In the genomic region with DNA sequence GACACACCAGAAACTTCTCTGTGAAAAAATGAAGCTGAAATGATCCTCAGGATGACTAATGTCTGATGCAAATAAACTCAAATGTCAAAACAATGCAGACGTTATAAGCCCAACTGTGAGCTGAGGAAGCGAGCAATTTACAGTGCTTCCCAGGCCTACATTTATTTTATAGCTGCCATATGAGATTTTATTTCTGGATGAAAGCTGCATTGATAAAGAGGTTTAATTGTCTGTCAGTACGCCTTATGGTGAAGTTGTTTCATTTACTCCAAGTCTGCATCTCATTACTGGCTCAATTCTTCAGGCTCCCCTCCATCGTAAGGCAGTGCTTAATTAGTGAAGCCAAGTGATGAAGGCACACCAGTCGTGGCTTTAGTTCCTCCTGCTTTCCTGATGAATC, we compare ENCODE assay signal across 33 mouse cellular contexts.
DNase-seq lines count a peak whose midpoint lies in the region; ATAC-seq and TF ChIP-seq lines count a peak whose summit lies in the region.
"Had no signal": no experiment of that assay in that cellular context is flagged by ENCODE, and none has a peak within 500 bp of the region (broad histone marks: within the 10 kb centered on the region; RNA-seq: fewer than 3 reads in every experiment).

No protein-coding gene starts in this region.

- no peak overlapping the region for H3K9ac ChIP-seq in embryonic facial prominence, embryonic 14.5 days (ENCODE audit: low read depth, low read length)
- no peak overlapping the region for H3K9ac ChIP-seq in forebrain, postnatal 0 days
- H3K9ac ChIP-seq in intestine, postnatal 0 days (ENCODE audit: low read depth, low read length), result no peak overlapping the region
- no peak overlapping the region for H3K9ac ChIP-seq in lung, postnatal 0 days (replicated peaks; ENCODE audit: low read depth)
- H3K9ac ChIP-seq: embryonic facial prominence, embryonic 15.5 days; hindbrain, embryonic 12.5 days; intestine, embryonic 15.5 days; limb, embryonic 13.5 days; lung, embryonic 15.5 days; neural tube, embryonic 15.5 days had no signal

- H3K36me3 ChIP-seq in embryonic facial prominence, embryonic 14.5 days (ENCODE audit: control insufficient read depth, insufficient read depth, low read length), result no peaks in the 10 kb centered on the region
- H3K36me3 ChIP-seq in embryonic facial prominence, embryonic 10.5 days (replicated peaks), result no peaks in the 10 kb centered on the region
- H3K36me3 ChIP-seq in forebrain, postnatal 0 days (ENCODE audit: insufficient read depth), result no peaks in the 10 kb centered on the region
- H3K36me3 ChIP-seq in intestine, postnatal 0 days (ENCODE audit: control insufficient read depth, insufficient read depth), result no peaks in the 10 kb centered on the region
- H3K36me3 ChIP-seq in lung, postnatal 0 days (ENCODE audit: insufficient read depth, low read length), result no peaks in the 10 kb centered on the region
- H3K36me3 ChIP-seq: embryonic facial prominence, embryonic 15.5 days; hindbrain, embryonic 12.5 days; intestine, embryonic 15.5 days; limb, embryonic 13.5 days; lung, embryonic 15.5 days; neural tube, embryonic 15.5 days had no signal

- H3K27me3 ChIP-seq in embryonic facial prominence, embryonic 14.5 days (replicated peaks; ENCODE audit: control insufficient read depth, insufficient read depth, low read length), result no peaks in the 10 kb centered on the region
- H3K27me3 ChIP-seq in embryonic facial prominence, embryonic 10.5 days (replicated peaks; ENCODE audit: low read depth, poor library complexity, severe bottlenecking), result no peaks in the 10 kb centered on the region
- no peaks in the 10 kb centered on the region for H3K27me3 ChIP-seq in forebrain, postnatal 0 days (ENCODE audit: insufficient read depth, low read length)
- H3K27me3 ChIP-seq in intestine, postnatal 0 days (replicated peaks; ENCODE audit: control insufficient read depth, insufficient read depth, low read length), result no peaks in the 10 kb centered on the region
- no peaks in the 10 kb centered on the region for H3K27me3 ChIP-seq in lung, postnatal 0 days (replicated peaks; ENCODE audit: insufficient read depth, low read length)
- H3K27me3 ChIP-seq: CH12.LX; embryonic facial prominence, embryonic 15.5 days; hindbrain, embryonic 12.5 days; intestine, embryonic 15.5 days; limb, embryonic 13.5 days; lung, embryonic 15.5 days; neural tube, embryonic 15.5 days had no signal

- H3K4me2 ChIP-seq in embryonic facial prominence, embryonic 14.5 days (ENCODE audit: low read depth, low read length), result no peak overlapping the region
- no peak overlapping the region for H3K4me2 ChIP-seq in forebrain, postnatal 0 days (ENCODE audit: low read depth)
- H3K4me2 ChIP-seq in intestine, postnatal 0 days (replicated peaks; ENCODE audit: low read depth), result no peak overlapping the region
- H3K4me2 ChIP-seq in lung, postnatal 0 days (replicated peaks; ENCODE audit: low read depth, low read length), result no peak overlapping the region
- H3K4me2 ChIP-seq: embryonic facial prominence, embryonic 15.5 days; heart, embryonic 11.5 days; hindbrain, embryonic 12.5 days; intestine, embryonic 15.5 days; limb, embryonic 13.5 days; liver, embryonic 11.5 days; lung, embryonic 15.5 days; midbrain, embryonic 11.5 days; neural tube, embryonic 15.5 days had no signal

- H3K4me3 ChIP-seq in embryonic facial prominence, embryonic 14.5 days (ENCODE audit: low read depth, low read length), result no peak overlapping the region
- no peak overlapping the region for H3K4me3 ChIP-seq in embryonic facial prominence, embryonic 10.5 days
- H3K4me3 ChIP-seq in forebrain, postnatal 0 days (ENCODE audit: low read depth, low read length), result no peak overlapping the region
- H3K4me3 ChIP-seq in intestine, postnatal 0 days (ENCODE audit: low read depth, low read length), result no peak overlapping the region
- no peak overlapping the region for H3K4me3 ChIP-seq in lung, postnatal 0 days (ENCODE audit: low read depth, low read length)
- H3K4me3 ChIP-seq: embryonic facial prominence, embryonic 15.5 days; hindbrain, embryonic 12.5 days; intestine, embryonic 15.5 days; limb, embryonic 13.5 days; lung, embryonic 15.5 days; neural tube, embryonic 15.5 days had no signal

- peak; percentile 10 for DNase-seq in embryonic facial prominence, embryonic 14.5 days (ENCODE audit: low spot score)
- no peak for DNase-seq in embryonic facial prominence, embryonic 10.5 days (ENCODE audit: low spot score)
- peak; percentile 15 to 42 for DNase-seq in frontal cortex, adult 2 months (ENCODE audit: extremely low spot score in 1 of 2, low spot score in 1 of 2)
- no peak for DNase-seq in frontal cortex, postnatal 10 days (ENCODE audit: low spot score in 2 of 2)
- DNase-seq in Muller cell, postnatal 12 days (ENCODE audit: inconsistent ontology term), result peak; percentile 67
- DNase-seq in forebrain, postnatal 0 days, result peak; percentile 20
- no peak for DNase-seq in lung, postnatal 0 days (ENCODE audit: low spot score)
- DNase-seq: adrenal gland, adult 8-10 months; cerebellum, adult 11-12 months; cerebellum, adult 9-11 months; embryo, embryonic 11 days; gastrocnemius, postnatal 36 days; heart, adult 18-20 months; heart, postnatal 36 days; kidney, adult 9 months; kidney, postnatal 10 days; lung, postnatal 36 days; right cerebral cortex, adult 18-20 months; thymus, adult 2 months; thymus, postnatal 36 days had no signal

- no peaks in the 10 kb centered on the region for H3K4me1 ChIP-seq in embryonic facial prominence, embryonic 14.5 days (ENCODE audit: control insufficient read depth, insufficient read depth, low read length)
- no peaks in the 10 kb centered on the region for H3K4me1 ChIP-seq in embryonic facial prominence, embryonic 10.5 days
- H3K4me1 ChIP-seq in forebrain, postnatal 0 days (ENCODE audit: insufficient read depth), result no peaks in the 10 kb centered on the region
- no peaks in the 10 kb centered on the region for H3K4me1 ChIP-seq in intestine, postnatal 0 days (replicated peaks; ENCODE audit: control insufficient read depth, insufficient read depth, low read length)
- H3K4me1 ChIP-seq in lung, postnatal 0 days (ENCODE audit: insufficient read depth, low read depth, low read length), result no peaks in the 10 kb centered on the region
- H3K4me1 ChIP-seq: embryonic facial prominence, embryonic 15.5 days; hindbrain, embryonic 12.5 days; intestine, embryonic 15.5 days; limb, embryonic 13.5 days; lung, embryonic 15.5 days; neural tube, embryonic 15.5 days had no signal

- no peak overlapping the region for H3K27ac ChIP-seq in embryonic facial prominence, embryonic 14.5 days (replicated peaks; ENCODE audit: low read depth, low read length)
- H3K27ac ChIP-seq in embryonic facial prominence, embryonic 10.5 days (replicated peaks), result no peak overlapping the region
- H3K27ac ChIP-seq in forebrain, postnatal 0 days (ENCODE audit: low read depth, low read length), result no peak overlapping the region; the same call in 1 of the 2 replicates
- no peak overlapping the region for H3K27ac ChIP-seq in intestine, postnatal 0 days (ENCODE audit: low read depth, low read length)
- H3K27ac ChIP-seq in lung, postnatal 0 days (ENCODE audit: low read length), result no peak overlapping the region
- H3K27ac ChIP-seq: embryonic facial prominence, embryonic 15.5 days; hindbrain, embryonic 12.5 days; hindbrain, postnatal 0 days; intestine, embryonic 15.5 days; limb, embryonic 13.5 days; lung, embryonic 15.5 days; neural tube, embryonic 15.5 days; stomach, postnatal 0 days had no signal

- 45% methylated on average over 5 of the region's 5 CpGs for WGBS in embryonic facial prominence, embryonic 14.5 days
- 63% methylated on average over 5 of the region's 5 CpGs for WGBS in embryonic facial prominence, embryonic 10.5 days
- 18% methylated on average over 5 of the region's 5 CpGs for WGBS in forebrain, postnatal 0 days
- WGBS in intestine, postnatal 0 days, result 70% methylated on average over 5 of the region's 5 CpGs
- WGBS in lung, postnatal 0 days, result 58% methylated on average over 5 of the region's 5 CpGs

- TF ChIP-seq EP300 in lung, postnatal 0 days (IDR thresholded peaks at IDR 0.05), result no peak

- no peaks in the 10 kb centered on the region for H3K9me3 ChIP-seq in embryonic facial prominence, embryonic 14.5 days (ENCODE audit: control insufficient read depth, low read length)
- no peaks in the 10 kb centered on the region for H3K9me3 ChIP-seq in embryonic facial prominence, embryonic 10.5 days
- H3K9me3 ChIP-seq in forebrain, postnatal 0 days (ENCODE audit: low read length), result no peaks in the 10 kb centered on the region
- H3K9me3 ChIP-seq in intestine, postnatal 0 days (ENCODE audit: control insufficient read depth), result no peaks in the 10 kb centered on the region
- H3K9me3 ChIP-seq in lung, postnatal 0 days (ENCODE audit: low read length), result no peaks in the 10 kb centered on the region
- H3K9me3 ChIP-seq: embryonic facial prominence, embryonic 15.5 days; hindbrain, embryonic 12.5 days; intestine, embryonic 15.5 days; limb, embryonic 13.5 days; lung, embryonic 15.5 days; neural tube, embryonic 15.5 days had no signal

- no peak for ATAC-seq in embryonic facial prominence, embryonic 14.5 days (ENCODE audit: low read depth)
- peak; percentile 34 for ATAC-seq in forebrain, postnatal 0 days
- no peak for ATAC-seq in intestine, postnatal 0 days
- no peak for ATAC-seq in lung, postnatal 0 days
- ATAC-seq: hindbrain, postnatal 0 days; intestine, embryonic 15.5 days had no signal

- TF ChIP-seq CTCF in forebrain, postnatal 0 days (IDR thresholded peaks at IDR 0.05; ENCODE audit: low read depth), result no peak
- no peak for TF ChIP-seq CTCF in intestine, postnatal 0 days (IDR thresholded peaks at IDR 0.05; ENCODE audit: low read depth)
- no peak for TF ChIP-seq CTCF in lung, postnatal 0 days (IDR thresholded peaks at IDR 0.05)

Comparison
In these comparisons a context has a peak if more than half of its experiments do, and no peak if none do; other contexts are left out.
1. DNase-seq: peak in embryonic facial prominence, embryonic 14.5 days (single experiment), frontal cortex, adult 2 months (2 of 2), Muller cell, postnatal 12 days (single experiment) and forebrain, postnatal 0 days (single experiment); none in embryonic facial prominence, embryonic 10.5 days (single experiment), frontal cortex, postnatal 10 days (0 of 2) and lung, postnatal 0 days (single experiment).